Mouse (Mus musculus) kidney, adult 18-20 months (tissue): ENCODE data around the gene Fbxl2.

Source experiments
- DNase-seq: peaks from one replicate; pipeline ENCODE4 v3.0.0; 2021

Fbxl2 gene

GRCm38 (mm10) chr9:113969399-113969798 lies 76.6 kb downstream of the Fbxl2 start:
- DNase-seq, result no peak

GRCm38 (mm10) chr9:113968967-113969366 lies 77.0 kb downstream of the Fbxl2 start:
- DNase-seq, result no peak

- DNase-seq, result no peak
These were observed 79.2 kb downstream of the Fbxl2 start for GRCm38 (mm10) chr9:113966838-113967237.

- DNase-seq, result no peak
These were observed 81.6 kb downstream of the Fbxl2 start for GRCm38 (mm10) chr9:113964415-113964814.

- no peak for DNase-seq
These were observed 82.3 kb downstream of the Fbxl2 start for GRCm38 (mm10) chr9:113963718-113964117.

- no peak for DNase-seq
These were observed 88.2 kb downstream of the Fbxl2 start for GRCm38 (mm10) chr9:113957777-113958176.

GRCm38 (mm10) chr9:113947216-113947615 lies 98.8 kb downstream of the Fbxl2 start:
- DNase-seq, result no peak

- DNase-seq, result no peak
These were observed 102.6 kb downstream of the Fbxl2 start for GRCm38 (mm10) chr9:113943372-113943771.

GRCm38 (mm10) chr9:113941103-113941805 lies 104.7 kb downstream of the Fbxl2 start:
- no peak for DNase-seq

- DNase-seq, result no peak
These were observed 106.7 kb downstream of the Fbxl2 start for GRCm38 (mm10) chr9:113939063-113939850.

GRCm38 (mm10) chr9:113935638-113936037 lies 110.4 kb downstream of the Fbxl2 start:
- DNase-seq, result no peak

- DNase-seq, result peak; percentile 24
These were observed 113.5 kb downstream of the Fbxl2 start for GRCm38 (mm10) chr9:113932501-113932900.

GRCm38 (mm10) chr9:113932100-113932470 lies 113.9 kb downstream of the Fbxl2 start:
- DNase-seq, result peak; percentile 42

GRCm38 (mm10) chr9:113931375-113932099 lies 114.5 kb downstream of the Fbxl2 start:
- peak; percentile 53 for DNase-seq

GRCm38 (mm10) chr9:113930534-113931374 lies 115.2 kb downstream of the Fbxl2 start, which contains the start of gene Ubp1:
TSS of gene Ubp1 (plus strand) at chr9:113930934.
- peak; percentile 94 for DNase-seq

GRCm38 (mm10) chr9:113929676-113930075 lies 116.3 kb downstream of the Fbxl2 start:
- DNase-seq, result no peak

- DNase-seq, result no peak
These were observed 117.4 kb downstream of the Fbxl2 start for GRCm38 (mm10) chr9:113928591-113928990.

- DNase-seq, result no peak
These were observed 121.1 kb downstream of the Fbxl2 start for GRCm38 (mm10) chr9:113924883-113925282.

GRCm38 (mm10) chr9:113922677-113923076 lies 123.3 kb downstream of the Fbxl2 start:
- no peak for DNase-seq

- no peak for DNase-seq
These were observed 130.2 kb downstream of the Fbxl2 start for GRCm38 (mm10) chr9:113915789-113916188.
